Mouse (Mus musculus) sigmoid colon, adult 10 weeks (tissue): Measurements from ENCODE around the gene Lyl1. TPM values are rescaled to one million over a fixed set of nuclear protein-coding genes. Genes with fewer than 3 reads are reported as not detected.

Experiments
- polyA plus RNA-seq: library from polyadenylated mRNA; stranded (reverse); fragments of 350-450 nt; fragmentation: Illumina TruSeq; extraction: RNeasy Lipid Tissue Mini Kit (QIAGEN cat#74804); gene quantifications from one replicate; pipeline ENCODE4 v1.2.3, GENCODE M21; 2014; ENCODE audit warnings: low read depth, low replicate concordance

The Lyl1 gene
- polyA plus RNA-seq, result not detected

DNA sequence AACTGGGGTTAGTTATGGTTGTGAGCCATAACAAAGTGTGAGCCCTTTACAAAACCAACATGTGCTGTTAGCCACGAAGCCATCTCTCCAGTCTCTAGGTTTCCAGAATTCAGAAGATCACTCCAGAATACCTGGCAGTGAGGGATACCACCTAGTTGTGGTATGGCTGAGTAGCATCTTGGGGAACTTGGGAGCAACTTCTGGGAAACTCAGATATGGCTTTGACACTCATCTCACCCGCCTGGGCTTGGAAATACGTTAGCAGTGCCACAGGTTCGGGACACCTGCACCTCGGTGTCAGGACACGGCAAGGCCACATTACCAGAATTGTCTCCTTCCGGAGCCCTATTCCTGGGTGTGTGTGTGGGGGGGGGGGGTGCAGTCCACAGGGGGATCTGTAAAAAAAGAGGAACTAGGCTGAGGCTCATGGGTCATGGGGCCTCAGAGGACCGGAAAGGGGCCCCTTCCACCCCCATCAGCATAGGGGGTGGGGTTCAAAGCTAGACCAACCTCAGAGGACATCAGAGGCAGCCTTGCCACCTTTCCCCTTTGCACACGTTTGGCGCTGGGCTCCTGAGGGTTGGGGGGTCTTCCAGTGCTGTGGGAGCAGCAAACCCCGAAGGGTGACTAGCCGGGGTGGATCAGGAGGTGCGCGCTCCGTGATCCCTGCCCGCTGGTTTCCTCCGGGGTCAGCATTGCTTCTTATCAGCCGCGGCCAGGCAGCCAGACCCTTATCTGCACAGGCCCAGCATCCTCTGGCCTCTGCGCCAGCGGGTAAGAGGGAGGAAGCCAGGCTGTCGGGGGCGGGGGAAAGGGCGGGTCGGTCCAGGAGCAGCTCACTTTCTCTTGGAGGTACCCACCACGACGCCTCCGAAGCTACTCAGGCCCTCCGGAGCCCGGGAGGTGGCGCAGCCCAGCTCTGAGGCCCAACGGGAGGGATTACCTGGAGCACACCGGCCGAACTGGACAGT, at the start of gene Lyl1:
Gene Lyl1, plus strand, starts transcription at position 517 of the 971 bp plus-strand sequence.

DNA sequence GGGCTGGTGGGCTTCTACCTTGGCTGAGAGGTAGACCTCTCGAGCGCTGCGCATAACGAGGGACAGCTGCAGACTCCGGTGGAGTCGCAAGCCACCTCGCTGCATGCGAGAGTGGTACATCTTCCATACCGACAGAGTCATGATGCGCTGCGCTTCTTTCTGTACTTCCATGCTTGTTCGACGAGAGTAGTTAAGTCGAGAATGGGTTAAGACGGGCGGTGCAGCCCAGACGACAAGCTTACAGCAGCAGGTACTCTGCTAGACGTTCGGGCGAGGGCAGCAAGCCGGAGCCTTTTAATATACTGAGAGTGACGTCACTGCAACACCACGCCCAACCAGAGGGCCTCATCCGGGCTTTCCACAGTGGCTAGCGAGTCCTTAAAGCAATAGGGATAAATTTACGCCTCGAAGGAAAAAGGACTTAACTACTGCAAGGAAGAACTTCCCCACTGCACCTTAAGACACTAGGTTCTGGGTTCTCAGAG, 38.6 kb upstream of the Lyl1 start, which contains the start of gene Ier2:
Gene Ier2, minus strand, starts transcription at position 272 of the 485 bp plus-strand sequence.

DNA sequence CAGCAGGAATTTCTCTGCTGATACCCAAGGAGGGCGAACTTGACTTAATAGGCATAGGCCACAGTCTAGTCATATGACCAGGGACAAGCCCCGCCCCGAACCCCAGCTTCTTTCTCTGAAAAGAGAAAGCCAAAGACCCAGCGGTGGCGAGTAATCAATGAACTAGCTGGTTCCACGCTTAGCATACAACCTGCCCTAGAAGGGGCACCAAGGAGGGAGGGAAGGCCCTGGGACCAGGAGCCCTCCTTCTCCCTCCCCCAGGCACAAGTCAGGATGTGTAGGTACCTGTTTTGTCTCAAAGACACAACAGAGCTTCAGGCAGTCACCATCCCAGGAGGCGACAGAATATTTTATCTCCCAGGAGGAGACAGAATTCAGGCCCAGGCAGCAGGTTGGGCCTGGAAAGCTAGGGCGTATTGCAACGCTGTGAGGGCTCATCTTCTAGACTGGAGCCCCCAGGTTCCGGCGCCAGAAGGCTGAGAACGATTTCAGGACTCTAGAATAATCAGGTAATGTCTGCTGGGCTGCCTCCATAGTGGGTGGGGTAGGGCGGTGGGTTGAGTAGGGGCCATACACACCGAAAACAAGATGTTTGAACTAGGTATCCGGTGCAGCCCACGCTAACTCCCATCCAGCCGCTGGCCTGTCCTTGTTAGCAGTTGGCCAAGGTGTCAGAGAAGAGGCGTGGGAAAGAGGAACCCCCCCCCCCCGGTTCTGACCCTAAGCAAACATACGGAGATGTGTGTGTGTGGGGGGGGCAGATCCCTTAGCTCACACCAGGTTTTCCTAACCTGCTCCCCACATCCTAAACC, 14.9 kb upstream of the Lyl1 start, which contains the start of gene Trmt1:
Gene Trmt1, plus strand, starts transcription at position 117 of the 812 bp plus-strand sequence.

DNA sequence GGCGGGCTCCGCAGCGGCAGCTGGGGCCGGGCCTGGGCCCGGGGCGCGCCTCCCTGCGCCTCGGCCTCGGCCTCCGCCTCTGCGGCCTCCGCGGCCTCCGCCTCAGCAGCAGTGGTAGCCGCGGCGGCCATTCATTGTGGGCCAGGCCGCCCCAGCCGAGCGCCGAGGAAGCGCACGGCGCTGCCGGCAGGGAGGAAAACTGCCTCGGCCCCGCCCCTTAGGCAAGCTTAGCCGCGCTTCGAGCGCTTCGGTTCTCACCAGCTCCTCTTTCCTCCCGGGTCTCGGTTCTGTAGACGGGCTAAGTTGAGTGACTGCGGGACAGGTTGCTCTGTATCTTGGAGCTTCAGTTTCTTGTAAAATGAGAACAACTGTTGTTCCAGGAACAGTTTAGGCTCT, 13.6 kb upstream of the Lyl1 start, which contains the start of gene Nacc1:
Gene Nacc1, minus strand, starts transcription at position 158 of the 396 bp plus-strand sequence.

DNA sequence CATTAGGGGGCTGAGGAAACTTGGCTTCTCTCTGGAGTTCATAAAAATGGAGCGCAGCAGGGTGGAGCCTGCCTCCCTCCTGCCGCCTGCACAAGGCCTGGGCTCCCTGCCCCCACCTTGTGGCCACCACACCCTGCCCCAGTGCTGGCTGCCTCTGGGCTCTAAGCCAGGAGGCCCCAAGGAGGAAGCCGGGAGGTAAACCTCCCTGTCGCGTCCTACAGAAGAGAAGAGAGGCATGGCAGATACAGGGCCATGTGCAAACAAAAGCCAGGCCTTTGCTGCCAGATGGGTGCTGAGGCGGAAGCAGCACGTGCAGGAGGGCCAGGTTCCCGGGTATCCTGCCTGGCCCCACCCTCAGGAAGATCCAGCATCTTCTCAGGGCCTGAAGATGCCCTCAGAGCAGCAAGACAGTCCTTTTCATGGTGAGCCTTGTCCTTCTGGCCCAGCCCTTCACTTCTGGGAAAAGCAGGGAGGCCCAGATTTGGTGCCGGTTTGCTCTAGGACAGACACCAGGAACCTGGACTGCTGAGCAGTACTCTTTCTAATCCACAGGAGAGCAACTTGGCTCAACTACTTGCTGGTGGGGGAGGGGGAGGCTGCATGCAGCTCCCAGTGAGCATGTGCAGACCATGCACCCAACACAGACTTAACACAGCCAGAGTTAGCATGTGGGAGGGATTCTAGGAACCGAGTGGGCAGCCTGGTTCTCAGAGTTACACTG, 21.8 kb downstream of the Lyl1 start, which contains the start of gene G430095P16Rik:
Gene G430095P16Rik, plus strand, starts transcription at position 158 of the 721 bp plus-strand sequence.

Other genes starting within 250 kb of the Lyl1 start
- 5.6 TPM for gene Ier2, start 38.6 kb upstream of the Lyl1 start, polyA plus RNA-seq
- 12.7 TPM for gene Trmt1, start 15.2 kb upstream of the Lyl1 start, polyA plus RNA-seq
- gene Nacc1, start 13.6 kb upstream of the Lyl1 start, polyA plus RNA-seq, result 2.2 TPM
- gene G430095P16Rik, start 21.6 kb downstream of the Lyl1 start, polyA plus RNA-seq, result not detected
- 19.0 TPM for gene Nfix, start 98.9 kb downstream of the Lyl1 start, polyA plus RNA-seq
- gene Dand5, start 121.4 kb downstream of the Lyl1 start, polyA plus RNA-seq, result 1.5 TPM
- 0.66 TPM for gene Gadd45gip1, start 130.1 kb downstream of the Lyl1 start, polyA plus RNA-seq
- gene Rad23a, start 139.2 kb downstream of the Lyl1 start, polyA plus RNA-seq, result 3.5 TPM
- 491 TPM for gene Calr, start 145.5 kb downstream of the Lyl1 start, polyA plus RNA-seq
- gene Farsa, start 155.5 kb downstream of the Lyl1 start, polyA plus RNA-seq, result 4.9 TPM
- gene Syce2, start 170.7 kb downstream of the Lyl1 start, polyA plus RNA-seq, result 9.3 TPM
- gene Gcdh, start 192.5 kb downstream of the Lyl1 start, polyA plus RNA-seq, result 36.1 TPM
- gene Klf1, start 200.5 kb downstream of the Lyl1 start, polyA plus RNA-seq, result 0.38 TPM
- 11.0 TPM for gene Dnase2a, start 207.1 kb downstream of the Lyl1 start, polyA plus RNA-seq
- gene Mast1, start 235.9 kb downstream of the Lyl1 start, polyA plus RNA-seq, result not detected
- gene Rtbdn, start 245.5 kb downstream of the Lyl1 start, polyA plus RNA-seq, result not detected